Comparison of ENCODE assay signal across 8 mouse cellular contexts in the genomic region with DNA sequence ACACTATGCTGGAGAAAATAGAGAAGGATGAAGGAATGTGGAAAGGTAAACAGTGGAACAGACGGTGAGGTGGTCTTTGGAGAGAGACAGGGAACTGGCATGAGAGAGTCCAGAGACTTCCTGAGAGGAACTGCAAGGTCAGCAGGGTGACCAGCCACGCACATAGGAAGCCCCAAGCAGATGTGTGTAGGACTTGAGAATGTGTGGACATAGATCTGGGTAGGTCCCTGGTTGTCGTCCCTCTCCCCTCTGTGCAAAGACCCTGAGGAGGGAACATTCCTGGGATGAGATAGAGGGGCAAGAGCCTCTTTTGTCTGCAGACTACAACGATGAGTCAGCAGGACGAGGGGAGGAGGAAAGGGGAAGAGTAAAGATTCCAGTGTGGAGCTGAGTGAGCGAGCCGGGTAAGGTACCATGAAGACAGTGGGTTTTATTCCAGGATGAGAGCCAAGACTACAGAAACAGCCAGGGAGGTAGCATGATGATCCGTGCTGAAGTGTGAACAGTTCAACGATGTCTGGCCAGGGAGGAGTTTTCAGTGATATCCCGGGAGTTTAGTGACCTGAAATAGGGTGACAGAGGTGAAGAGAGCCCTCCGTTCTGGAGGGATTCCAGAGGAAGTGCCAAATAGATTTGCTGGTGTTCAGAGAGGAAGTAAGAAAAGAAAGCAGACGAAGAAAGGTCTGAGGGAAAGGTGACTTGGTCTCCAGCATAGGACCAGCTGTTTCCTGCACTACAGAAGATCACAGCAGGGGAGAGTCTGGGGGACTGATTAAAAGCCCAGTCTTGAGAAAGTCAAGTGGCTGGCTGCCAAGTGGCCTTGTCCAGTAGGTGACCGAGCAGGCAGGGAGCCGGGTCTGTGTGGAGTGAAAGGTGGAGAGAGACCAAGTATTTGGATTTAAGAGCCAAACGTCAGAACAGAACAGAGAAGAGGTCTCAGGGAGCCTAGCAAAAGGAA.
DNase-seq lines count a peak whose midpoint lies in the region; ATAC-seq lines count a peak whose summit lies in the region.

No protein-coding gene starts in this region.

- H3K9ac ChIP-seq in hindbrain, embryonic 16.5 days (ENCODE audit: low read depth, low read length), result peak overlapping the region; percentile 13; the same call in 1 of the 2 replicates
- no peak overlapping the region for H3K9ac ChIP-seq in liver, embryonic 12.5 days
- no peak overlapping the region for H3K9ac ChIP-seq in stomach, embryonic 16.5 days (ENCODE audit: low read length)

- no peak overlapping the region for H3K4me3 ChIP-seq in hindbrain, embryonic 16.5 days (ENCODE audit: low read length)
- no peak overlapping the region for H3K4me3 ChIP-seq in liver, embryonic 12.5 days
- no peak overlapping the region for H3K4me3 ChIP-seq in stomach, embryonic 16.5 days (replicated peaks; ENCODE audit: low read length)

- H3K27me3 ChIP-seq in hindbrain, embryonic 16.5 days (replicated peaks; ENCODE audit: control insufficient read depth, insufficient read depth, low read length), result no peaks in the 10 kb centered on the region
- no peaks in the 10 kb centered on the region for H3K27me3 ChIP-seq in liver, embryonic 12.5 days (replicated peaks)
- H3K27me3 ChIP-seq in stomach, embryonic 16.5 days (ENCODE audit: control insufficient read depth, insufficient read depth, low read length), result no peaks in the 10 kb centered on the region

- peak overlapping the region; percentile 34; the same call in 1 of the 2 replicates for H3K27ac ChIP-seq in hindbrain, embryonic 16.5 days (ENCODE audit: low read depth, low read length)
- no peak overlapping the region for H3K27ac ChIP-seq in liver, embryonic 12.5 days
- H3K27ac ChIP-seq in stomach, embryonic 16.5 days (ENCODE audit: low read length), result no peak overlapping the region

- intact Hi-C loops in gastrocnemius, postnatal 36 days (cut with DNase I), result no loop called here

- H3K9me3 ChIP-seq in hindbrain, embryonic 16.5 days (ENCODE audit: control insufficient read depth, low read length), result no peaks in the 10 kb centered on the region
- H3K9me3 ChIP-seq in liver, embryonic 12.5 days (replicated peaks), result no peaks in the 10 kb centered on the region
- no peaks in the 10 kb centered on the region for H3K9me3 ChIP-seq in stomach, embryonic 16.5 days (replicated peaks; ENCODE audit: control insufficient read depth, low read length)

- no peak overlapping the region for H3K4me2 ChIP-seq in hindbrain, embryonic 16.5 days (ENCODE audit: low read length)
- H3K4me2 ChIP-seq in liver, embryonic 12.5 days, result 0 out of 2 replicates have a peak overlapping the region, but pooled peaks have one; percentile 5
- H3K4me2 ChIP-seq in stomach, embryonic 16.5 days (ENCODE audit: low read depth, low read length), result peak overlapping the region; percentile 9

- WGBS in hindbrain, embryonic 16.5 days, result 35% methylated on average over 15 of the region's 15 CpGs
- 15% methylated on average over 15 of the region's 15 CpGs for WGBS in liver, embryonic 12.5 days (ENCODE audit: insufficient replicate concordance)
- WGBS in stomach, embryonic 16.5 days, result 24% methylated on average over 15 of the region's 15 CpGs

- H3K4me1 ChIP-seq in hindbrain, embryonic 16.5 days (ENCODE audit: control insufficient read depth, insufficient read depth, low read depth, low read length), result peaks cover 35% of the 10 kb centered on the region
- H3K4me1 ChIP-seq in liver, embryonic 12.5 days, result peaks cover 23% of the 10 kb centered on the region
- H3K4me1 ChIP-seq in stomach, embryonic 16.5 days (ENCODE audit: control insufficient read depth, insufficient read depth, low read length), result peaks cover 16% of the 10 kb centered on the region

- DNase-seq in gastrocnemius, postnatal 10 days, result peak; percentile 38
- DNase-seq in gastrocnemius, postnatal 36 days, result no peak
- DNase-seq in NIH3T3 (ENCODE audit: low read depth), result peak; percentile 22
- DNase-seq in embryo, embryonic 11 days, result peak; percentile 52
- no peak for DNase-seq in urinary bladder, adult 2 months (ENCODE audit: low spot score)

- ATAC-seq in hindbrain, embryonic 16.5 days, result peak; percentile 10; the same call in 1 of the 2 replicates
- ATAC-seq in liver, embryonic 12.5 days, result peak; percentile 16; the same call in 1 of the 2 replicates
- ATAC-seq in stomach, embryonic 16.5 days (ENCODE audit: insufficient read depth, low FRiP score), result peak; percentile 36; the same call in 1 of the 2 replicates

- H3K36me3 ChIP-seq in hindbrain, embryonic 16.5 days (ENCODE audit: control insufficient read depth, insufficient read depth, low read length), result no peaks in the 10 kb centered on the region
- H3K36me3 ChIP-seq in liver, embryonic 12.5 days, result no peaks in the 10 kb centered on the region
- no peaks in the 10 kb centered on the region for H3K36me3 ChIP-seq in stomach, embryonic 16.5 days (ENCODE audit: control insufficient read depth, insufficient read depth, low read length)

Comparison
In these comparisons a context has a peak if more than half of its experiments do, and no peak if none do; other contexts are left out.
1. DNase-seq: peak in gastrocnemius, postnatal 10 days (single experiment), NIH3T3 (single experiment) and embryo, embryonic 11 days (single experiment); none in gastrocnemius, postnatal 36 days (0 of 2) and urinary bladder, adult 2 months (single experiment).
2. Peak in every context shown above with its lines, with median percentiles within 50 percentile points of each other: ATAC-seq.